Mouse (Mus musculus): ENCODE data around the gene Zfhx3. TPM values are rescaled to one million over a fixed set of nuclear protein-coding genes. Genes with fewer than 3 reads are reported as not detected.

Zfhx3 gene
- polyA plus RNA-seq, 1 experiment: 2.5 TPM

DNA sequence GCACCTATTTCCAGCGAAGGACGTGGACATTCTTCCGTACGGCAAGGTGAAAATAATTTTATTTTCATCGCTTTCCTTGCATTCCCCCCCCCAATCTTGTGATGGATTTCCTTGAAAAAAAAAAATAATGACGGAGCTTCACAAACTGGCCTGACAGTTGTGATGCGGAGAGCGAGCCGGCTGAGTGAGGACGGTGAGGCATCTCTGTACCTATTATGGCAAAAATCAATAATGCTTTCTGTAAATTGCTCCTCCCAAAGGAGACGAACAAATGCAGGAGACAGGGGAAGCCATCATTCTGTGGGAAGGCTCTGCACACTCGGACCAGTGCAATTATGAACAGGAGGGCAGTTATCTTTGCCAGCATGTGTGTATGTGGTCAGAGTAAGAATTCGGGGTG, 156.2 kb downstream of the Zfhx3 start:
- H3K36me3 ChIP-seq (ENCODE audit: control insufficient read depth, insufficient read depth, low read length): no peaks in the 10 kb centered on the region
- H3K27ac ChIP-seq (ENCODE audit: insufficient read depth, low read depth, low read length): no peak overlapping the region
- no peaks in the 10 kb centered on the region for H3K27me3 ChIP-seq (replicated peaks; ENCODE audit: control insufficient read depth, insufficient read depth, low read length)
- no peaks in the 10 kb centered on the region for H3K4me1 ChIP-seq (ENCODE audit: control insufficient read depth, insufficient read depth, low read length)
- no peak for DNase-seq
- WGBS: 89% methylated on average over 13 of the region's 13 CpGs
- no peak for TF ChIP-seq CTCF (conservative IDR thresholded peaks at IDR 0.05; ENCODE audit: insufficient read depth, insufficient read length, low read depth, low read length)
- no peak for TF ChIP-seq POLR2A (IDR thresholded peaks at IDR 0.05; ENCODE audit: low read depth, low read length)
- no peak overlapping the region for H3K4me3 ChIP-seq (ENCODE audit: insufficient read depth, low read depth, low read length)

DNA sequence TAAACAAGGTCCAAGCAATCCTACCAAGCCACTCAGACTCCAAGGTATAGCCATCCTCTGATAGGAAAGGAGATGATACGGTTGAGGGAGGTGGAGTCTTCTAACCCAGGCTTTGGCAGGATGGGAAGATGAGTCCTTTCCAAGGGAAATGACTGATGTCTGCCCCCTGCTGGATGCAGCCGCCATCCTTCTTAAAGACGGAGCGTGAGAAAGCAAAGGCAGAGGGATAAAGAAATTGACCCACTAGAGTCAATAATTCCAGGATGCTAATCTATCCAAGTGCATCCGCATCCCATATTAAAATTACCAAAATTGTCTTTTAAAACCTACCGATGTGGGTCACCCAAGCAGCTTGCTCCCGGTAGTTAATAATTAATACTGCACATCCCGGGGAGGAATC, 158.7 kb downstream of the Zfhx3 start:
- TF ChIP-seq CTCF (conservative IDR thresholded peaks at IDR 0.05; ENCODE audit: insufficient read depth, insufficient read length, low read depth, low read length): peak; percentile 30; the same call in 1 of the 2 replicates
- TF ChIP-seq POLR2A (IDR thresholded peaks at IDR 0.05; ENCODE audit: low read depth, low read length): no peak
- peak; percentile 4 for DNase-seq
- WGBS: 62% methylated on average over 8 of the region's 8 CpGs
- no peaks in the 10 kb centered on the region for H3K36me3 ChIP-seq (ENCODE audit: control insufficient read depth, insufficient read depth, low read length)
- H3K4me1 ChIP-seq (ENCODE audit: control insufficient read depth, insufficient read depth, low read length): no peaks in the 10 kb centered on the region
- no peaks in the 10 kb centered on the region for H3K27me3 ChIP-seq (replicated peaks; ENCODE audit: control insufficient read depth, insufficient read depth, low read length)
- no peak overlapping the region for H3K27ac ChIP-seq (ENCODE audit: insufficient read depth, low read depth, low read length)
- no peak overlapping the region for H3K4me3 ChIP-seq (ENCODE audit: insufficient read depth, low read depth, low read length)

DNA sequence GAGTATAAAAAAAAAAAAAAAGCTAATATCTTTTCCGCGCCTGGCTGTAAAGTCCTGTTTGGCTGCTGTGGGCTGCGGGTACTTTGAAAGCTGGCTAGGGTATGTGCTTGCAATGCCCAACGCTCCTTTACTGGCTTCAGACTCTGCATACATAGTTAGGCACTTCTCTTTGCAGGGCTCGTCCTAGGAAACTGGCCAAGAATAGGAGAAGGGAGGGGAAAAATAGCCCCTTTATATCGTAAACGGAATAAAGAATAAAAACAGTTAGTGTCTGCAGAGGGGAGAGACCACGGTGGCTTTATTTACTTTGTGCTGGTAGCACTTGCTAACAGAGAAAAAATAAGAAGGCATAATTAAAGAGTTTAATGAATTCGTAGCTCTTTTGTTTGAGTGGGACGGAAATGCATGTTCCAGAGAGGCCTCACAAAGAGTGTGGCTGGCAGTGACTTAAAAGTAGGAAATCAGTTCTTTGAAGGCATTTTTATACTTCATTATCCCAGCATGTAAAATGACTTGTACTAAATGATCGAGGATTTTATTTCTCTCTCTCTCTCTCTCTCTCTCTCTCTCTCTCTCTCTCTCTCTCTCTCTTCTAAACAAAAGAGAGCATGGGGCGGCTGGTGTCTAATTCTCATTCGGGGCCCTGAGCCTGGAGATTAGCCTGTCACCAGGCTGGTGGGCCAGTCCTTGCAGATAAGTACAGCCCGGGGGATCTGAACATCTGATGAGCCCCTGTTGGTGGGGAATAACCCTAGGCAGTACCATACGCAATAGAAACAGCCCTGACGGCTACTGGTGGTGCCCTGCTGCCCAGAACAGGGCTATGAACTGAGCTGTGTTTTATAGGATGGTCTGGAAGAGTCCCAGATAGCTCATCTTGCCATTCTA, 159.8 kb downstream of the Zfhx3 start:
- Histone ChIP-seq H3K4me3 (ENCODE audit: insufficient read depth, low read depth, low read length) (no peak overlapping the region), H3K36me3 (ENCODE audit: control insufficient read depth, insufficient read depth, low read length) (no peaks in the 10 kb centered on the region), H3K27me3 (replicated peaks; ENCODE audit: control insufficient read depth, insufficient read depth, low read length) (no peaks in the 10 kb centered on the region), H3K27ac (ENCODE audit: insufficient read depth, low read depth, low read length) (no peak overlapping the region), H3K4me1 (ENCODE audit: control insufficient read depth, insufficient read depth, low read length) (no peaks in the 10 kb centered on the region)
- WGBS: 69% methylated on average over 16 of the region's 16 CpGs
- DNase-seq: no peak
- TF ChIP-seq CTCF (conservative IDR thresholded peaks at IDR 0.05; ENCODE audit: insufficient read depth, insufficient read length, low read depth, low read length): no peak

DNA sequence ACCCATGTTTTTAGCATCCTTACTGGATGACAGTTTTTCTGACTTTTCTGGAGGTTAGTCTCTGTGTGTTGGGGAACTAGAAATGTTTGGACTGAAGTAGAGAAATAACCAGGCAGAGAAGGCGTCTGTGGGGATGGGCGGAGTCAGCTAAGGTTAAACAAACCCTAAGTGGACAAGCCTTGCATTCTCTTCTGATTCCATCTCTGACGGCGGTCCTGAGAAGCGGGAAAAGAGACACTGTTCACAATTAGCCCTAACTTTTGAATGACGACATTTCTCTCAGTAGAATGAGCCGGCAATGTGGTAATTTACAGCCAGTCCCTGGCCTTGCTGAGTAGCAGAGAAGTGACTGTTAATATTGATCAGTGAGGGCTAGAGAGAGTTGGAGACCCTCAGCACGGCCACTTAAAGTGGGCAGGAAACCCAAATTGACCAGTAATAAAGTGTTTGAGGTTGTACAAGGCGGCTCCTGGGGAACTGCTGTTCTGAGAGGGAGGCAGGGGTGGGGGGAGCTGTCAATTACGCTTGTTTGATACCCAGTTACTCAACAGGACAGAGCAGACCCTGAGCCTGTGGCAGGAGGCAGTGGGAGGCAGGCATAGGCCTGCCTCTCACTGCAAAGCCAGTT, 162.1 kb downstream of the Zfhx3 start:
- Histone ChIP-seq H3K27ac (ENCODE audit: insufficient read depth, low read depth, low read length) (no peak overlapping the region), H3K36me3 (ENCODE audit: control insufficient read depth, insufficient read depth, low read length) (no peaks in the 10 kb centered on the region), H3K4me1 (ENCODE audit: control insufficient read depth, insufficient read depth, low read length) (no peaks in the 10 kb centered on the region), H3K27me3 (replicated peaks; ENCODE audit: control insufficient read depth, insufficient read depth, low read length) (no peaks in the 10 kb centered on the region), H3K4me3 (ENCODE audit: insufficient read depth, low read depth, low read length) (no peak overlapping the region)
- 30% methylated on average over 10 of the region's 10 CpGs for WGBS
- TF ChIP-seq CTCF (conservative IDR thresholded peaks at IDR 0.05; ENCODE audit: insufficient read depth, insufficient read length, low read depth, low read length) (no peak), POLR2A (IDR thresholded peaks at IDR 0.05; ENCODE audit: low read depth, low read length) (no peak)
- DNase-seq: no peak

DNA sequence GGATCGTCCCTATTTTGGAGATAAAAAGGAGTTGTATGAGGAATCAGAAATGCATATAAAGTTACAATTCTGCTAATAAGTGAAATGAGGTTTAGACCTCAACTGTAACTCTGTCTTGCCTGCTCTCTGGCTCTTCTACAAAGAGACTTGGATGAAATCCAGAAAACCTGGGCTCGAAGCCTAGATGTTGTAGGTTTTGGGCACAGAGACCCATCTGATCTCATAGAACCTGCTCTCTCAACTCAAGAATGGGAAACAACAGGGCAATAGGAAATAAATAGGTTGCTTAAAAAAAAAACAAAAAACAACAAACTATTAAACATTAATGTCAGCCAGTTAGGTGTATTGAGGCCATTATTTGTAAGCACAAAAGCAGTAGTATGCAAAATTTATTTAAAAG, 182.6 kb downstream of the Zfhx3 start:
- 60% methylated on average over 2 of the region's 2 CpGs for WGBS
- peak; percentile 9 for DNase-seq
- H3K4me1 ChIP-seq (ENCODE audit: control insufficient read depth, insufficient read depth, low read length): no peaks in the 10 kb centered on the region
- H3K27ac ChIP-seq (ENCODE audit: insufficient read depth, low read depth, low read length): no peak overlapping the region
- H3K36me3 ChIP-seq (ENCODE audit: control insufficient read depth, insufficient read depth, low read length): no peaks in the 10 kb centered on the region
- TF ChIP-seq POLR2A (IDR thresholded peaks at IDR 0.05; ENCODE audit: low read depth, low read length) (no peak), CTCF (conservative IDR thresholded peaks at IDR 0.05; ENCODE audit: insufficient read depth, insufficient read length, low read depth, low read length) (no peak)
- H3K27me3 ChIP-seq (replicated peaks; ENCODE audit: control insufficient read depth, insufficient read depth, low read length): no peaks in the 10 kb centered on the region
- no peak overlapping the region for H3K4me3 ChIP-seq (ENCODE audit: insufficient read depth, low read depth, low read length)

DNA sequence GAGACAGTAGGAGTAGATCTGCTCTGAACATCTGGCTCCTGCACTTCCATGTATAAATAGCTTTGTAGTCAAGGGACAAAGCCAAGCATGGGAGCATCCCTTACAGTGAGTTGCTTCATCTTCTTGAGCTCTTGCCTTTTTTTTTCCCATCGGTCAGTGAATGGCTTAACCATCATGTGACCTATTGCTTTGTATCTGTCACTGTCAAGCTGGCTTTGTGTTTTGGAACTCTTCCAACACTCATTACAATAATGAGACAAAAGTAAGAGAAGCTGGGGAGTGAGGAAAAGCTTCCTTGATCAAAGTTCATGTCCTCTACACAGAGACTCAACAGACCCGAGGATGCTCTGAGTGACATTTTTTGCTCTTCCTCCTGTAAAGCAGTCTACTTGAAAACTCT, 183.0 kb downstream of the Zfhx3 start:
- H3K27me3 ChIP-seq (replicated peaks; ENCODE audit: control insufficient read depth, insufficient read depth, low read length): no peaks in the 10 kb centered on the region
- H3K4me1 ChIP-seq (ENCODE audit: control insufficient read depth, insufficient read depth, low read length): no peaks in the 10 kb centered on the region
- H3K36me3 ChIP-seq (ENCODE audit: control insufficient read depth, insufficient read depth, low read length): no peaks in the 10 kb centered on the region
- no peak overlapping the region for H3K4me3 ChIP-seq (ENCODE audit: insufficient read depth, low read depth, low read length)
- no peak for DNase-seq
- WGBS: 45% methylated on average over 2 of the region's 2 CpGs
- TF ChIP-seq POLR2A (IDR thresholded peaks at IDR 0.05; ENCODE audit: low read depth, low read length) (no peak), CTCF (conservative IDR thresholded peaks at IDR 0.05; ENCODE audit: insufficient read depth, insufficient read length, low read depth, low read length) (no peak)
- H3K27ac ChIP-seq (ENCODE audit: insufficient read depth, low read depth, low read length): no peak overlapping the region

DNA sequence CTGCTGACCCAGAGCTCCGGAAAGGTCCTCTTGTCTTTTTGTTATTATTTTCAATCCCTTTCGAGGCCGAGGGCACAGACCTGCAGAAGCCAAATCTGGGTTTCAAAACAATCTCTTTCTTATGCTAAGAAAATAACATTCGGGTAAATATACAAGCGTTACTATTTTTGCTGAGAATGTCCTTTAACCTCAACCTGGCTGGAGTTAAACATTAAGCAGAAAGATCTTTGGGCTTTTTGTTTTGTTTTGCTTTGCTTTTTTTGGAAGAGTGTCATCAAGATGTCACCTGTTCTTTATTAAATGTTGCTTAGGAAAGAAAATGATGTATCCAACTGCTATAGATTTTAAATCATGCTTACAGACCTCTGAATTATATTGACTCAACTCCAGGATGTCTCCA, 204.1 kb downstream of the Zfhx3 start:
- 41% methylated on average over 5 of the region's 5 CpGs for WGBS
- Histone ChIP-seq H3K36me3 (ENCODE audit: control insufficient read depth, insufficient read depth, low read length) (no peaks in the 10 kb centered on the region), H3K4me1 (ENCODE audit: control insufficient read depth, insufficient read depth, low read length) (peaks cover 3% of the 10 kb centered on the region; the same call in 1 of the 2 replicates), H3K4me3 (ENCODE audit: insufficient read depth, low read depth, low read length) (no peak overlapping the region), H3K27ac (ENCODE audit: insufficient read depth, low read depth, low read length) (peak overlapping the region; percentile 56; the same call in 1 of the 2 replicates), H3K27me3 (replicated peaks; ENCODE audit: control insufficient read depth, insufficient read depth, low read length) (no peaks in the 10 kb centered on the region)
- DNase-seq: peak; percentile 52
- TF ChIP-seq POLR2A (IDR thresholded peaks at IDR 0.05; ENCODE audit: low read depth, low read length): no peak
- no peak for TF ChIP-seq CTCF (conservative IDR thresholded peaks at IDR 0.05; ENCODE audit: insufficient read depth, insufficient read length, low read depth, low read length)

Data from kidney, adult 2 months (tissue).